Mouse (Mus musculus) MEL (cell line): ENCODE measurements around the gene Tead1.

Experiments
- CTCF ChIP-seq, 3 experiments: IDR thresholded peaks in 2 of 3; conservative IDR thresholded peaks in 1 of 3; 2 replicates each; pipeline ENCODE4 v1.5.1; 2011 to 2012; ENCODE audit warnings: low read length in 3 of 3, low read depth in 2 of 3, mild to moderate bottlenecking in 2 of 3, improper control_type of control experiment in 1 of 3, inconsistent platforms in 1 of 3, mixed read lengths in 1 of 3, moderate library complexity in 1 of 3; ENCODE audit not compliant: control insufficient read depth in 1 of 3, insufficient read depth in 1 of 3, poor library complexity in 1 of 3, severe bottlenecking in 1 of 3
- HCFC1 ChIP-seq: IDR thresholded peaks from 2 replicates; pipeline ENCODE4 v1.6.1; 2012; ENCODE audit warnings: low read depth, mild to moderate bottlenecking, inconsistent platforms, low read length, improper control_type of control experiment, moderate library complexity
- JUND ChIP-seq: IDR thresholded peaks from 2 replicates; pipeline ENCODE4 v1.6.1; 2011; ENCODE audit warnings: low read depth, mild to moderate bottlenecking, improper control_type of control experiment, low read length
- NELFE ChIP-seq: IDR thresholded peaks from 2 replicates; pipeline ENCODE4 v1.6.1; 2011; ENCODE audit warnings: low read depth, low read length, improper control_type of control experiment
- POLR2AphosphoS2 ChIP-seq: IDR thresholded peaks from 2 replicates; pipeline ENCODE4 v1.6.1; 2011; ENCODE audit warnings: low read length, improper control_type of control experiment
- ZKSCAN1 ChIP-seq: IDR thresholded peaks from 2 replicates; pipeline ENCODE4 v1.6.1; 2012; ENCODE audit warnings: low read depth, mild to moderate bottlenecking, inconsistent platforms, low read length, improper control_type of control experiment, moderate library complexity

GRCm38 (mm10) chr7:112760782-112761181 lies 81.7 kb downstream of the Tead1 start:
- no peak for TF ChIP-seq CTCF (IDR thresholded peaks at IDR 0.05 in 2 of 3, conservative IDR thresholded peaks at IDR 0.05 in 1 of 3; ENCODE audit: control insufficient read depth in 1 of 3, insufficient read depth in 1 of 3, low read depth in 2 of 3, low read length in 3 of 3, poor library complexity in 1 of 3, severe bottlenecking in 1 of 3)
- TF ChIP-seq HCFC1, result no peak
- no peak for TF ChIP-seq POLR2AphosphoS2
- no peak for TF ChIP-seq ZKSCAN1
- no peak for TF ChIP-seq NELFE
- no peak for TF ChIP-seq JUND
